Mouse (Mus musculus) G1E (cell line): ENCODE results near the gene Gm5662. TPM values are rescaled to one million over a fixed set of nuclear protein-coding genes. Genes with fewer than 3 reads are reported as not detected.

ENCODE experiments used
- polyA plus RNA-seq: library from polyadenylated mRNA; stranded (reverse); fragments of >175 nt; gene quantifications from 2 replicates; pipeline ENCODE4 v1.2.3, GENCODE M21; 2012
- total RNA-seq, 2 experiments: library from RNA; stranded (forward) in 1 of 2; stranded (reverse) in 1 of 2; fragments of 200-1000 nt in 1 of 2; fragments of >200 nt in 1 of 2; fragmentation: Nextera tagmentation in 1 of 2; gene quantifications; 2 replicates each; pipeline ENCODE4 v1.2.3; 2014 to 2017

Gm5662 gene
- total and polyA plus RNA-seq, 3 experiments = 0.37 to 3.8 (median 1.3) TPM

Other genes with a start within 250 kb of the Gm5662 start
- not detected in 2 replicates for gene Gm2056, start 247.5 kb downstream of the Gm5662 start, total RNA-seq (2014; fragmentation: Nextera tagmentation)
- gene Gm2056, start 247.5 kb downstream of the Gm5662 start, total RNA-seq (2017) = 0.93 TPM in 1 of 2 replicates, not detected in the other
- not detected in 2 replicates for gene Gm2056, start 247.5 kb downstream of the Gm5662 start, polyA plus RNA-seq
- gene Gm16368, start 190.8 kb downstream of the Gm5662 start, total RNA-seq (2014; fragmentation: Nextera tagmentation) = not detected in 2 replicates
- not detected in 2 replicates for gene Gm16368, start 190.8 kb downstream of the Gm5662 start, total RNA-seq (2017)
- gene Gm16368, start 190.8 kb downstream of the Gm5662 start, polyA plus RNA-seq = not detected in 2 replicates
- not detected in 2 replicates for gene Gm10436, start 92.4 kb downstream of the Gm5662 start, total RNA-seq (2014; fragmentation: Nextera tagmentation)
- gene Gm10436, start 92.4 kb downstream of the Gm5662 start, total RNA-seq (2017) = 0.17 TPM in 1 of 2 replicates, not detected in the other
- not detected in 2 replicates for gene Gm10436, start 92.4 kb downstream of the Gm5662 start, polyA plus RNA-seq
- gene Gm8332, start 24.4 kb downstream of the Gm5662 start, total RNA-seq (2014; fragmentation: Nextera tagmentation) = 6.8 and 7.9 TPM in 2 replicates
- 1.9 and 2.1 TPM in 2 replicates for gene Gm8332, start 24.4 kb downstream of the Gm5662 start, total RNA-seq (2017)
- gene Gm8332, start 24.4 kb downstream of the Gm5662 start, polyA plus RNA-seq = 1.3 and 2.2 TPM in 2 replicates
- gene Gm5039, start 49.5 kb upstream of the Gm5662 start, total RNA-seq (2014; fragmentation: Nextera tagmentation) = 0.39 and 1.4 TPM in 2 replicates
- gene Gm5039, start 49.5 kb upstream of the Gm5662 start, total RNA-seq (2017) = 0.12 and 0.16 TPM in 2 replicates
- gene Gm5039, start 49.5 kb upstream of the Gm5662 start, polyA plus RNA-seq = 0.25 TPM in 1 of 2 replicates, not detected in the other
- gene Adck1, start 86.1 kb upstream of the Gm5662 start, total RNA-seq (2014; fragmentation: Nextera tagmentation) = 9.2 and 10.9 TPM in 2 replicates
- gene Adck1, start 86.1 kb upstream of the Gm5662 start, total RNA-seq (2017) = 28.4 and 30.4 TPM in 2 replicates
- 8.1 and 10.4 TPM in 2 replicates for gene Adck1, start 86.1 kb upstream of the Gm5662 start, polyA plus RNA-seq